Mouse (Mus musculus): ENCODE measurements around the gene Atg4d. TPM values are rescaled to one million over a fixed set of nuclear protein-coding genes. Genes with fewer than 3 reads are reported as not detected.
A peak's percentile ranks its signal among the peaks of the same experiment; 100 is the strongest.
"Not testable (repeated sequence)": the region's sequence is repeated elsewhere in the genome, so short reads cannot be mapped to it uniquely, and the experiment has no call there.

Atg4d gene
- 10 to 100 TPM; 26.3 to 31.0 TPM for total RNA-seq (2021)

- intact Hi-C loops (cut with DNase I): no loop called here
- DNase-seq: peak; percentile 100
Measured at GRCm38 (mm10) chr9:21265000-21265561, at the start of gene Atg4d. Gene Atg4d, plus strand, starts transcription at chr9:21265293.

- intact Hi-C loops (cut with DNase I): no loop called here
- DNase-seq: peak; percentile 58
Measured at GRCm38 (mm10) chr9:21216050-21216841, 48.8 kb upstream of the Atg4d start.

- intact Hi-C loops (cut with DNase I): no loop called here
- no peak for DNase-seq
Measured at GRCm38 (mm10) chr9:21219820-21220219, 45.3 kb upstream of the Atg4d start.

GRCm38 (mm10) chr9:21220490-21221382 lies 44.4 kb upstream of the Atg4d start:
- DNase-seq: peak; percentile 92
- intact Hi-C loops (cut with DNase I): no loop called here

GRCm38 (mm10) chr9:21221383-21221929 lies 43.6 kb upstream of the Atg4d start:
- no peak for DNase-seq
- intact Hi-C loops (cut with DNase I): no loop called here

- DNase-seq; intact Hi-C loops (cut with DNase I): not testable (repeated sequence)
Measured at GRCm38 (mm10) chr9:21223490-21223889, 41.6 kb upstream of the Atg4d start.

GRCm38 (mm10) chr9:21223906-21224305 lies 41.2 kb upstream of the Atg4d start:
- no peak for DNase-seq
- intact Hi-C loops (cut with DNase I): no loop called here

GRCm38 (mm10) chr9:21224576-21225414 lies 40.3 kb upstream of the Atg4d start:
- intact Hi-C loops (cut with DNase I): no loop called here
- no peak for DNase-seq

- DNase-seq: no peak
Measured at GRCm38 (mm10) chr9:21225415-21225758, 39.7 kb upstream of the Atg4d start.

GRCm38 (mm10) chr9:21227342-21227741 lies 37.8 kb upstream of the Atg4d start:
- intact Hi-C loops (cut with DNase I): no loop called here
- no peak for DNase-seq

More at GRCm38 (mm10) chr9:21225415-21225758, 39.7 kb upstream of the Atg4d start:
- intact Hi-C loops (cut with DNase I): no loop called here

- intact Hi-C loops (cut with DNase I): no loop called here
Measured at GRCm38 (mm10) chr9:21231551-21231950, 33.5 kb upstream of the Atg4d start.

GRCm38 (mm10) chr9:21232867-21233266 lies 32.2 kb upstream of the Atg4d start:
- intact Hi-C loops (cut with DNase I): no loop called here
- no peak for DNase-seq

More at GRCm38 (mm10) chr9:21231551-21231950, 33.5 kb upstream of the Atg4d start:
- no peak for DNase-seq

- intact Hi-C loops (cut with DNase I): no loop called here
- no peak for DNase-seq
Measured at GRCm38 (mm10) chr9:21233366-21233765, 31.7 kb upstream of the Atg4d start.

- intact Hi-C loops (cut with DNase I): no loop called here
- DNase-seq: no peak
Measured at GRCm38 (mm10) chr9:21233805-21234204, 31.3 kb upstream of the Atg4d start.

GRCm38 (mm10) chr9:21235341-21235740 lies 29.8 kb upstream of the Atg4d start:
- DNase-seq: no peak
- intact Hi-C loops (cut with DNase I): no loop called here

GRCm38 (mm10) chr9:21236991-21237367 lies 28.1 kb upstream of the Atg4d start:
- intact Hi-C loops (cut with DNase I): no loop called here
- DNase-seq: peak; percentile 32

- DNase-seq: peak; percentile 47
- intact Hi-C loops (cut with DNase I): no loop called here
Measured at GRCm38 (mm10) chr9:21237368-21238003, 27.6 kb upstream of the Atg4d start.

GRCm38 (mm10) chr9:21238004-21238732 lies 26.9 kb upstream of the Atg4d start:
- DNase-seq: no peak
- intact Hi-C loops (cut with DNase I): no loop called here
